Mouse (Mus musculus) CH12.LX (cell line): ENCODE data around the gene Plscr5. TPM values are rescaled to one million over a fixed set of nuclear protein-coding genes. Genes with fewer than 3 reads are reported as not detected.

Experiments used
- DNase-seq: peaks from one replicate; pipeline ENCODE4 v3.0.0-alpha.2; 2013; ENCODE audit errors: extremely low read depth
- H3K27ac ChIP-seq: 2 replicates; pipeline ENCODE4 v1.5.1; 2012; ENCODE audit warnings: low read depth, mild to moderate bottlenecking, control low read depth, moderate library complexity; ENCODE audit not compliant: insufficient read depth
- H3K27me3 ChIP-seq: replicated peaks from 2 replicates; pipeline ENCODE3; 2012; ENCODE audit warnings: inconsistent platforms
- H3K36me3 ChIP-seq, 2 experiments: replicated peaks in 1 of 2; 2 replicates each; pipeline versions ENCODE3 to v1.6.1; 2012; ENCODE audit warnings: inconsistent platforms in 1 of 2, low read length in 1 of 2, mild to moderate bottlenecking in 1 of 2, mixed read lengths in 1 of 2, moderate library complexity in 1 of 2; ENCODE audit not compliant: control insufficient read depth in 1 of 2, insufficient read depth in 1 of 2
- H3K4me1 ChIP-seq, 2 experiments: 2 replicates each; pipeline ENCODE4 v1.6.1; 2012; ENCODE audit warnings: inconsistent platforms in 1 of 2, moderate library complexity in 1 of 2; ENCODE audit not compliant: insufficient read depth in 2 of 2, control insufficient read depth in 1 of 2
- H3K4me2 ChIP-seq: 2 replicates; pipeline ENCODE4 v1.6.1; 2012; ENCODE audit warnings: low read depth, mild to moderate bottlenecking, control low read depth; ENCODE audit not compliant: poor library complexity, insufficient read depth, severe bottlenecking
- H3K4me3 ChIP-seq, 3 experiments: fragments of 150-350 bp in 1 of 3; sonication (generic) in 1 of 3; replicated peaks in 1 of 3; 2 replicates each; pipeline versions ENCODE3 to v1.5.1; 2011 to 2012; ENCODE audit warnings: low read depth in 2 of 3, low read length in 2 of 3, mild to moderate bottlenecking in 2 of 3, moderate library complexity in 2 of 3, control low read depth in 1 of 3, improper control_type of control experiment in 1 of 3, inconsistent platforms in 1 of 3, mixed read lengths in 1 of 3; ENCODE audit not compliant: poor library complexity in 1 of 3
- H3K79me2 ChIP-seq: replicated peaks from 2 replicates; pipeline ENCODE4 v1.6.1; 2012; ENCODE audit warnings: mild to moderate bottlenecking, moderate library complexity; ENCODE audit not compliant: control insufficient read depth, poor library complexity, insufficient read depth, severe bottlenecking; ENCODE audit errors: extremely low read depth
- H3K9ac ChIP-seq: 2 replicates; pipeline ENCODE4 v1.6.1; 2012; ENCODE audit warnings: low read depth, mild to moderate bottlenecking, control low read depth, moderate library complexity; ENCODE audit not compliant: insufficient read depth
- H3K9me3 ChIP-seq: replicated peaks from 2 replicates; pipeline ENCODE3; 2012; ENCODE audit warnings: low read length, inconsistent platforms, mixed read lengths
- BHLHE40 ChIP-seq: IDR thresholded peaks from 2 replicates; pipeline ENCODE4 v1.6.1; 2011; ENCODE audit warnings: mild to moderate bottlenecking, low read depth, low read length, improper control_type of control experiment
- CHD2 ChIP-seq: IDR thresholded peaks from 2 replicates; pipeline ENCODE4 v1.6.1; 2011; ENCODE audit warnings: low read length, improper control_type of control experiment
- CTCF ChIP-seq, 2 experiments: IDR thresholded peaks in 1 of 2; conservative IDR thresholded peaks in 1 of 2; 2 replicates each; pipeline ENCODE4 v1.5.1; 2011 to 2012; ENCODE audit warnings: low read depth in 2 of 2, low read length in 2 of 2, improper control_type of control experiment in 1 of 2, inconsistent platforms in 1 of 2, mild to moderate bottlenecking in 1 of 2, moderate library complexity in 1 of 2
- ELF1 ChIP-seq: IDR thresholded peaks from 2 replicates; pipeline ENCODE4 v1.6.1; 2014; ENCODE audit warnings: low read depth, mild to moderate bottlenecking, inconsistent platforms, low read length, improper control_type of control experiment
- HCFC1 ChIP-seq: IDR thresholded peaks from 2 replicates; pipeline ENCODE4 v1.6.1; 2012; ENCODE audit warnings: low read depth, mild to moderate bottlenecking, inconsistent platforms, low read length, improper control_type of control experiment
- JUN ChIP-seq: IDR thresholded peaks from 2 replicates; pipeline ENCODE4 v1.6.1; 2011; ENCODE audit warnings: low read depth, mild to moderate bottlenecking, low read length, improper control_type of control experiment, moderate library complexity; ENCODE audit not compliant: insufficient read depth
- MEF2A ChIP-seq: IDR thresholded peaks from 2 replicates; pipeline ENCODE4 v1.6.1; 2014; ENCODE audit warnings: low read depth, mild to moderate bottlenecking, inconsistent platforms, low read length, improper control_type of control experiment, borderline replicate concordance
- NELFE ChIP-seq: IDR thresholded peaks from 2 replicates; pipeline ENCODE4 v1.6.1; 2011; ENCODE audit warnings: low read depth, low read length, improper control_type of control experiment
- TCF12 ChIP-seq: IDR thresholded peaks from 2 replicates; pipeline ENCODE4 v1.6.1; 2014; ENCODE audit warnings: low read depth, mild to moderate bottlenecking, inconsistent platforms, low read length, improper control_type of control experiment
- USF1 ChIP-seq: IDR thresholded peaks from 2 replicates; pipeline ENCODE4 v1.6.1; 2014; ENCODE audit warnings: low read depth, mild to moderate bottlenecking, inconsistent platforms, low read length, improper control_type of control experiment
- ZKSCAN1 ChIP-seq: IDR thresholded peaks from 2 replicates; pipeline ENCODE4 v1.6.1; 2012; ENCODE audit warnings: low read depth, inconsistent platforms, low read length, improper control_type of control experiment, borderline replicate concordance
- dilution Hi-C: fragments of 300-500 bp; cut with MboI; formaldehyde crosslinking; loops from 2 replicates; pipeline ENCODE4 v1.14.3; 2020; ENCODE audit warnings: low sequenced_read_pairs; ENCODE audit not compliant: extremely low pct_unique_long_range_greater_than_20kb, extremely low pct_ligation_motif_present
- in situ Hi-C: fragments of 300-500 bp; cut with MboI; formaldehyde crosslinking; loops from 3 replicates; pipeline ENCODE4 v1.14.3; 2019; ENCODE audit warnings: low sequenced_read_pairs, low pct_ligation_motif_present, low pct_unique_long_range_greater_than_20kb, mixed read lengths
- polyA plus RNA-seq: library from polyadenylated mRNA; unstranded; fragments of >175 nt; gene quantifications from 2 replicates; pipeline ENCODE4 v1.2.1, GENCODE M21; 2012; ENCODE audit warnings: low read depth; ENCODE audit not compliant: insufficient read length
- total RNA-seq, 2 experiments: library from RNA; depleted of rRNA; stranded (reverse); fragments of 300-350 nt in 1 of 2; fragments of >200 nt in 1 of 2; gene quantifications; 2 replicates each; pipeline ENCODE4 v1.2.3; 2012 to 2014

Gene Plscr5
- total and polyA plus RNA-seq, 3 experiments: not detected

- dilution Hi-C loops: no loop called here
- Histone ChIP-seq H3K4me3 (no peak overlapping the region), H3K27ac (no peak overlapping the region), H3K4me1 (peaks cover 5 to 29% of the 10 kb centered on the region in 2 experiments), H3K9ac (no peak overlapping the region), H3K79me2 (no peaks in the 10 kb centered on the region), H3K9me3 (no peaks in the 10 kb centered on the region), H3K36me3 (no peaks in the 10 kb centered on the region), H3K4me2 (no peak overlapping the region), H3K27me3 (no peaks in the 10 kb centered on the region)
- in situ Hi-C loops: loop anchor here (25.0 kb wide), 1 partner anchor 394 kb away; no protein-coding TSS in a partner anchor
- no peak for TF ChIP-seq MEF2A
- 0 out of 2 replicates have a peak, but pooled peaks have one; percentile 38 for TF ChIP-seq ELF1
- no peak for DNase-seq
These were observed 25.2 kb downstream of the Plscr5 start for GRCm38 (mm10) chr9:92217896-92218295.

GRCm38 (mm10) chr9:92220151-92220550 is 27.4 kb downstream of the Plscr5 start:
- Histone ChIP-seq H3K27me3 (no peaks in the 10 kb centered on the region), H3K27ac (no peak overlapping the region), H3K4me2 (no peak overlapping the region), H3K36me3 (no peaks in the 10 kb centered on the region), H3K4me1 (peaks cover 5 to 29% of the 10 kb centered on the region in 2 experiments), H3K4me3 (no peak overlapping the region), H3K79me2 (no peaks in the 10 kb centered on the region), H3K9ac (no peak overlapping the region), H3K9me3 (no peaks in the 10 kb centered on the region)
- in situ Hi-C loops: loop anchor here (25.0 kb wide), 1 partner anchor 392 kb away; no protein-coding TSS in a partner anchor
- dilution Hi-C loops: no loop called here
- TF ChIP-seq CTCF (conservative IDR thresholded peaks at IDR 0.05 in 1 of 2, IDR thresholded peaks at IDR 0.05 in 1 of 2; ENCODE audit: low read depth in 2 of 2, low read length in 2 of 2) (no peak), NELFE (no peak), HCFC1 (no peak)
- no peak for DNase-seq

- DNase-seq: no peak
- Histone ChIP-seq H3K4me3 (no peak overlapping the region), H3K9me3 (no peaks in the 10 kb centered on the region), H3K4me1 (peaks cover 8 to 39% of the 10 kb centered on the region in 2 experiments), H3K36me3 (no peaks in the 10 kb centered on the region), H3K9ac (no peak overlapping the region), H3K27me3 (no peaks in the 10 kb centered on the region), H3K79me2 (no peaks in the 10 kb centered on the region), H3K27ac (no peak overlapping the region), H3K4me2 (no peak overlapping the region)
- TF ChIP-seq TCF12 (no peak), ELF1 (no peak), BHLHE40 (no peak), MEF2A (no peak), USF1 (no peak), JUN (no peak), ZKSCAN1 (no peak), CHD2 (no peak)
- dilution Hi-C loops (no loop called here), in situ Hi-C loops (loop anchor here (25.0 kb wide), 1 partner anchor 391 kb away; no protein-coding TSS in a partner anchor)
These were observed 28.7 kb downstream of the Plscr5 start for GRCm38 (mm10) chr9:92221480-92221879.
